Mouse (Mus musculus) spleen, postnatal 4 days (tissue): ENCODE data around the gene Ppp1r9a.

Experiments used
- DNase-seq, 2 experiments: peaks; one replicate each; pipeline ENCODE4 v3.0.0; 2022; ENCODE audit warnings: low spot score in 2 of 2

Gene Ppp1r9a

DNA sequence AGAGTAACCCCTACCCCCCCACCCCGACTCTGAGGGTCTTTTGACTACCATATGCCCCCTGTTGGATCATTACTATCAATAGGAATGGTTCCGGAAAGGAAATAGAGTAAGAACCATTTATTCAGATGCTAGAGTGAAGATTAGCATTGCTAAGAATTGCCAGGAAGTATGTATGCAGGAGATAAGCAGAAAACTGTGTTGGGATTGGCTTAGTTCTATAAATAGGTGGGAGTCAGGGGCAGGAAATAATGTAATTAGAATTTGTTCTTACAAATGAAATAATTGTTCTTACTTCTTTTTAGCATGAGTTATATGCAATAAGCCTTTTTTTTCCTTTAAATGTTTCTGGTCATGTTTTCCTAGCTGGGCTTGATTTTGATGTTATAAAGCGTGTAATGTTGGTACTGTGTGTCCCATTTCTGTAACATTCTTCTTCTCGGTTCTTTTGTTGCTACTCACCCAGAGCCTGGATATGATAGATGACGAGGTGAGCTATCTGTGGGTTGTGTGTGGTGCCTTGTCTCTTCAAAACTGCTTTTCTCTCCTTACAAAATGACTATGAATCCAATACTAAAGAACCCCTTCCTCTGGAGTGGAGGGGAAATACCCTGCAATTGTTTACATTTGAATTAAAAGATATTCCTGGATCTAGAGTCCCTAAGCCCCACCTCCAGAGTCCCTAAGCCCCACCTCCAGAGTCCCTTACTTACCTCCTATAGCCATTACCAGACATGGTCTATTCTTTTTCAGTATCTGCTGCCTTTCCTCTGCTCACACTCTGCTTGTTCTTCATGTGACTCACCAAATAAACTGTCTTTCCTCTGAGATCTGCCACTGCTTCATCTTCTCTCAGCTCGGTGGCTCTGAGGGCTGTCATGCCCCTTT is 254.1 kb downstream of the Ppp1r9a start:
- no peak for DNase-seq

DNA sequence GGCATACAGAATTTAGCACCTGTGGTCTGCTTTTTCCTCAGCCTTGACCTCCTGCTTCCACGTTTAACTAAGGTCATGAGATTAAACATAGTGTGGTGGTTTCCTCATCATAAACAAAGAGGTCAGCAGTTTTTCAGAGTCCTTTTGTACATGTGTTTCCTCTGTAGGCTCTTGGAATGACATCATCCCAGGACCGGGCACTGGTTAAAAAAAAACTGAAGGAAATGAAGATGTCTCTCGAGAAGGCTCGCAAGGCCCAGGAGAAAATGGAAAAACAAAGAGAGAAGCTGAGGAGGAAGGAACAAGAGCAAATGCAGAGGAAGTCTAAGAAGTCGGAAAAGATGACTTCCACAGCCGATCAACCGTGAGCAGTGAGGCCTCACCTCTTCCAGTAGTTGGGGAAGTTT is 256.7 kb downstream of the Ppp1r9a start:
- DNase-seq, result no peak

DNA sequence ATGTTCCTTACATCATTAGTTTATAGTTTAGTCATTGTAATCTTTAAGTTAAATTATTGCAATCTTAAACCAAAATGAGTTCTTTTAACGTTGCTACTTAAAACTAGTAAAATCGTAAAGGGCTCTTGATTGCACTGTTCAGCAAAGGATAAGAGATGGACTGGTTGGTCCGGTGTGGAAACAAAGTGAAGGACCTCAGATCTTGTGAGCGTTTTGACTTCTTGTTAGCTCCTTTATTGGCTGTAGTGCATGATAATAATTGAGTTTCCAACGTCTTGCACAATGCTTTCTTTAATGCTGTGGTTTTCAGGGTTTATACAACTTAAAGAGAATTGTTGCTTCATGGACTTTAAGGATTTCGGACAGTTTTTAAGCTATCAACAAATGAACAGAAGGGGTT is 259.3 kb downstream of the Ppp1r9a start:
- DNase-seq, result no peak

DNA sequence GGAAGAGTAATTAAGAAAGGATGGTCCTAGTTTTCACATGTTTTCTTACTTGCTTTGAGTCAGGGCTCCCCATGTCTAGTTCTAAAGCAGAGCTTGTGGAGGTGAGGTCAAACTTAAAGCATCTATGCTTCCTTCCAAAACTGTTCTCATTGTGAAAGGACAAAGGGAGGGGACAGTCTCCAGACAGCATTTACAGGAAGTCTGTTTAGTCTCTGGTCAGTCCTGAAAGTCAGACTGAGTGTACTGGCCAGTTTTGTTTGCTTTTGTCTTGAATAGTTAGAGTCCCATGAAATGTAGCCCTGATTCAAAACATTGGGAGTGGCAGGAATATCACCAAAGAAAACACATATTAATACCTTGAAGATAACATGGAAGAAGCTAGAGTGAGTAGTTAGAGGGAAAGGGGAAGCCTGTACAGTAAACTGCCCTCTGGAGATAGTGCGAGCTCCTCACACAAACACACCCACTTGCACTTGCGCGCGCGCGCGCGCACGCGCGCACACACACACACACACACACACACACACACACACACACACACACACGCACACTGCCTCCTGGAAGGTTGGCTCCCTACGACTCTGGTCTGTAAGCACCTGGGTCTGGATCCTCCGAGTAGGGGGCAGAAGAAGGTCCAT is 260.9 kb downstream of the Ppp1r9a start:
- no peak for DNase-seq

DNA sequence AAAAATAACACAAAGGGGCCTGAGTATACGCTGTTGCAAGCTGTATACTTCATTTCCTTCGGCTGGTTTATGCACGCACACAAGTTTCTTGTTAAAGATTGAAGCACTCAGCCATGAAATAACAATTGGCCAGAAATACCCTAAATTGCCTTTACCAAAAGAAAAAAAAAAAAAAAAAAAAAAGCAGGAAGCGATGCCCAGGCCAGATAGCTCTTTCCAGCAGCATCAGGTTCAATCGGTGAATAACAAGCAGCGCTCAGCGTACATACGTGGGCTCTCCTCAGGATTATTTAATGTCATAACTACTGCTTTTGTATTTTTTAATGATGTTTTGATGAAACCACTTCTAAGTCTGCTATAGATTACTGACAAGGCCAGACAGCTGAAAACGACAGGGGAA is 262.1 kb downstream of the Ppp1r9a start:
- DNase-seq, result no peak

DNA sequence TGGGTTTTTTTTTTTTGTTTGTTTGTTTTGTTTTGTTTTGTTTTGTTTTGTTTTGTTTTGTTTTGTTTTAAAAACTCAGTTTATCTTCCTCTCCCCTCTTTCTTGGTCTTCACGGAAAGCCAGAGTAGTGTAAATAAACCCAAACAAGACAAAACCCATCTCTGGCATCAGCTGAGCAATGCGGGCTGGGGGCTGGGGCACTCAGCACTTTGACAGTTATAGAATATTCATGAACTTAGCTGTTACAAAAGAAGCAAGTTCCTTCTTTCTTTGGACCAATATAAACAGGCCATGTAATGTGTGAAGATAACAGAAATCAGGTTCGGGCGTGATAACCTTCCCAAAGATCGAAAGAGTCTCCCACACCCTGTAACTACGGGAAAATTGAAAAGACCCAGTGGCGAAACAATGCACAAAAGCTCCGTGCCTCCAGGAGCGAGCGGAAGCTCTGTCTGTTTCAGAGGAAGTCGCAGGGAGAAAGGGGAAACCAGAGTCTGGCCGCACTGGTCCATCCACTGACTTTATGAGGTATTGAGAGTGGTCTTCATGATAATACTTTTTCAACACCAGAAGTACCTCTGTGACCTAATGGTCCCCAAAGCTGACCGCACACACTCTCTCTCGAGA is 264.4 kb downstream of the Ppp1r9a start:
- DNase-seq, result no peak

DNA sequence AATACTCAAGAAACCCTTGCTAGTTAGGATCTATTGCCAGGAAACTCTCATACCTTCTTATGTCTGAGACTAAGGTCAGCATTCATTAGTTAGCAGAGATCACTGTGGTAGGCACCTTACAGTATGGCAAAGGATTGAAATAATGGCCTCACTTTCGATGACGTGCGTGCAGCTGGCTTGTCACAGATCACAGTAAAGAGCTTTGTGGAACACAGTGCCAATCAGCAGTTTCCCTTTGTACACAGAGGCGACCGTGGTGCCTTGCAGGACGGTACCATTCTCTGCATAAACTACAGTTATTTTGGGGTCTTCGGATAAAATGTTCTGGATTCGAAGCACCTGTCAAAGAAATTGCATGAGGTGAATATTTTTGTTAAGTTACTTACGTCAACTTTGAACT is 265.4 kb downstream of the Ppp1r9a start:
- no peak for DNase-seq

DNA sequence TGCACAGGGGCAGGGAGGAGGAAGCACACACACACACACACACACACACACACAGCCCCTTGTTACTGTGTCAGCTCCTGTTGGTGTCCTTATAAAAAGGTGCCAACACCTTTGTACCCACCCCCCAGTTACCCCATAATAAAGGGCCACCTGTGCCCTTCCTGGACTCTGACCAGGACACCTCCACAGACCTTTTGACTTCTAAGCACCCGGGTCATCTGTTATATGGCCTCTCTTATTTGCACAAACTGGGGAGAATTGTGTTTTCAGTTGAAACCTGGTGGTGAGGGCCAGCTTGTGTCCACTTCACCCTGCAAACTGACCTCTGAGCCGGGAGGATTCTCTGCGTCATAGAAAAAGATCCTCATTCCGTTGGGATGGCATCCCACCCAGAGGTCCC is 268.7 kb downstream of the Ppp1r9a start:
- DNase-seq, result no peak

DNA sequence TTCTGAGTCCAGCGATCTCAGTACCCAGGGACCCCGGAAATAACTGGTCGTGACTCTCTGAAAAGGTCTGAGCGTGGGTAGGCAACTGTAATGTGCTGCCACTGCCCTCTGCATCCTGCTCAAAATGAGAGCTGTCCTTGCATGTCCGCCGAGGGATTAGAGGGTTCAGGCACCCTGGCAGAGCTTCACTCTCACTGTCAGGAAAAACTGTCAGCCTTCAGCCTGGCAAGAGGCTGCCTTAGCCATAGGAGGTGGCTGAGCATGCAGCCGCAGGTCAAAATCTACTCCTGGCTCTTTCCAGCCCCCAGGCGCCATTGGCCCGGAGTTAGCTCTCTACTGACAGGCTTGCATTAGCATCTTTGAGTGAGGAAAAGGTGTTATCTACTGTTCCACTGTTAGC is 269.9 kb downstream of the Ppp1r9a start:
- DNase-seq, result no peak

DNA sequence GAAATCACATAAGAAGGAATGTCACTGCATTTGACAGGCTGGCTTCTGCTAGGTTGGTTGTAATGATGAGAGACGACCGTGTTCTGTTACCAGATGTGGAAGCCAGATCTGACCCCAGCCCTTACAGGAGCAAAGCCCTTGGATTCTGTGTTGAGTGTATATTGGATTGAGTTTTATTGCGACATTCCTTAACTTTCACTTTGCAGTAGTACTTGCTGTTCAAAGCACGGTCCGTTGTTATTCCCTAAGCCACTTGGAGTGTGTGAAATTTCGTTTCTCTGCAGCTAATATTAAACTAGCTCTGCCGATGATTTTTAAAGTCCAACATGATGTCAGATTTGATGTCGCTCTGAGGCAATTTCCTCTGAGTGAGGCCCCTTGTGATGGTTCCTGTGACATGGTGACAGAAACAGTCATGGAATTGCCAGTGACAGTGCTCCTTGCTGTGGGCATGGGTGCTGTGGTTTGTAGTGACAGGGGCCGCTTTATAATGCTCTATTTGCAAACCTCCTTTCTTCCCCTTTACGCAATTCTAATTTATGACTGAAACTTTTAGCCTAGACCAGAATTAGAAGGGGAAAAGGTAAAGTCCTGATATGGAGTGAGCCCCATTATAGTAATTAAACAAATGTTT is 271.6 kb downstream of the Ppp1r9a start:
- no peak for DNase-seq

DNA sequence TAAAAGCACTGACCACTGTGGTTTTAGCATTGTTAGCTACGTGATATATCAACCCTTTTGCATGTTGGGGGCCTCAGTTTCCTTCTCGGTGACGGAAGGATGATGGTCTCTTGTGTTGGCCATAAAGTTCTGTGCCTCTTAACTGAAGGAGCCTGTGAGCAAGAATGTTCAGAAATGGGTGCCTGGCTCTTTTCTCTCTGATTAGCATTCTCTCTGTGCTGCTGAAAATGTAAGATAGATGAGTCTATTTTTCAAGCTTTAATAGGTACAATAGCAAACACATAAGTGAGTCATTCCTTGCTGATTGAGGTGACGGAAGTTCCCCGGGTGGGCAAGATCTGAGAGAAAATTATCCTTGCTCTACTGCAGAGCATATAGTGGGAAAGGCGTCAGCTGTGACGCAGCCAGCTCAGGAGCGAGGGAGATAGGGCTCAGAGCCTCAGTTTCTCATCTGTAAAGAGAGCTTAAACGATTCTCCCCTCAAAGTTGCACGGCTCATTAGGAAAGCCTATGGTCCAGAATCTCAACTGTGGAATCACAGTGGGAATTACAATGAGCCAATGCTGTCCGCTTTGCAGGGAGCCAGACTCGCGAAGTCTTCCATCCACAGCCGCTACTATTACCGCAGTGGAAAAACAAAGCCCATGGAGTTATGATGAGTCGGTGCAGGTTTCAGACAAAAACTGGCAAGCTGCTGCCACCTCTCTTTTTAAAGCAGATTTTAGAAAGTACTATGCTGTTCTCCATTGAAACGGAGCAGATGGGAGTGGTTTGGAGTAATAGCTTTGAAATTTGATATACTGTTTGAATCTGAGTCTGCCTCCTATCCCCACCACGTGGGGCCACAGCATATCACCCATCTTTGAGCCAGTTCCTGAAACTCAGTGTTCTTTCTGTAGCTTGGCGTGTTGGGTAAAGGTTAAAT is 275.5 kb downstream of the Ppp1r9a start:
- no peak for DNase-seq

DNA sequence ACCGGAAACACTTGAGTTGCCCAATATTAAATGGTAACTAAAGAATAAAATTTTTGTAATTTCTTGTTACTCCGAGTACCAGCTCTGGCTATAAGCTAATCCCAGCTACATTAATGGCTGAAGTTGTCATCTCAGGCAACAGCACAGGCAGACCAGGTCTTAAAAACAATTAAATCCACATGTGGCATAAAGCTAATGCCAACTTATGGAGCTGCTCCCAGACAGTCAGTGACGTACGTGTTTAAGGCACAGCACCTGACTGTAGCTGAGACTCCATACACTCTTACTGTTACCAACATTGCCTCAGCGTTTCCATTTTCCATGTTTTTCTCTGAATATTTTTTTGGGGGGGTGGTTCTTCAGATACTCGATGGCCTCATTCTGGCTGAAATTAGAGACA is 276.5 kb downstream of the Ppp1r9a start:
- no peak for DNase-seq

DNA sequence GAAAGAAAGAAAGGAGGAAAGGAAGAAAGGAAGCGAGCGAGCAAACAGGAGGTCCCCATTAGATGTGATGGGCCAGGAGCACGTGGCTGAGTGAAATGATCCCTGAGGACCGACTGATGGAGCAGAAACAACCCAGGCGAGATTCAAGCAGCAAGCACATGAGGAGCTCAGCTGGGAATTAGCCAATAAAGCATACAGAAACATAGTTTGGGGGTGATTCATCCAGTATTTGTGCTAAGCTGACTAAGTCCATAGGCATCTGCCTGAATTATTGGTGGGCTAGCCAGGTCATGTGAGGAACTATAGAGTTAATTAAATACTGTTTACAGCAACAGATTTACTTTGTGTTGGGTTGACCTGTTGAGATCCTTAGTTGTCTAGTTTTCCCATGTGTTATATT is 277.9 kb downstream of the Ppp1r9a start:
- no peak for DNase-seq

DNA sequence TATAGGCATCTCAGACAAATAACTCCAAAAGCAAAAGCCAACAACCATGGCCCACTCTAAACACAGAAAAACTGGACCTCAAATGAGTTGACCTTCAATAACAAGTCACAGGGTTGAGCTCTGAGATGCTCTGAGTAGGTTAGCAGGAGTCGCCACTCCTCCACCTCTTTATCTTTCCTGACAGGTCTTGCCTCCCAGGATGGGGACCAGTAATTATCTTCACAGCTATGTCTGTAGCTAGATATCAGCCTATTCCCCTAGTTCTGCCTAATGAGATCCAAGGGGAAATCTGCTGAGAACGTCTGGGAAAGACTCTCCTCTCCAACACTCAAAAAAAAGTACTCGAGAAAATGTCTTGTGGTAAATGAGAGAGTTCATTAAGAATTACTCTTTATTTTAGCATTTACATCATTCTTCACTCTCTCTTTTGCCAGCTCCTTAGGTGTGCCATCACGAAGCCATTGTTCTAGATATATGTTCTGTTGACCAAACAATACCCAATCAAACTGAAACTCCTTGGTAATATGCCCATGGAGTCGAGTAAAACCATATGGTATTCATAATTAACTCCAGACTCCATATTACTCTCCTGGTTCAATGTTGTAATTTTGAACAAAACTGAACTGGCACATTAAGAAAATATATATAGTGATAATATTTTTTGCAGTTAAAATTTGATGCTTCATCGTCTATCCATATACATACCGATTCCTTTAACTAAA is 283.7 kb downstream of the Ppp1r9a start:
- DNase-seq, result no peak

DNA sequence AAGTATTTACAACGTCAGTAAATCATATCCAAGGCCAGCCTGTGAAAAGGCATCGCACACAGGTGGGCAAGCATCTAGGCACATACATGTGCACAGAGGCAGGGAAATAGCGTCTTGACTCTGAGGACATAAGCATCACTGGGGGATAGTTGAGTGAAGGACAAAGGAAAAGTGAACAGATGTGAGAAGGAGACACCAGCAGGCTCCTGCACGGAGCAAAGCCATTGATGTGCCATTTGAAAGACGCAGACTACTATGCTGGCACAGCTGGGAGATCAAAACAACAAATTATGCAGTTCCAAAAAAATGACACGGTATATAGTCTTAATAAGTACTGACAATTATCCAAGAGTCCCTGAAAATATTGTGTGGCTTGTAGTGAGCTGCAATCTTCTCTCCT is 284.9 kb downstream of the Ppp1r9a start:
- DNase-seq, result no peak

DNA sequence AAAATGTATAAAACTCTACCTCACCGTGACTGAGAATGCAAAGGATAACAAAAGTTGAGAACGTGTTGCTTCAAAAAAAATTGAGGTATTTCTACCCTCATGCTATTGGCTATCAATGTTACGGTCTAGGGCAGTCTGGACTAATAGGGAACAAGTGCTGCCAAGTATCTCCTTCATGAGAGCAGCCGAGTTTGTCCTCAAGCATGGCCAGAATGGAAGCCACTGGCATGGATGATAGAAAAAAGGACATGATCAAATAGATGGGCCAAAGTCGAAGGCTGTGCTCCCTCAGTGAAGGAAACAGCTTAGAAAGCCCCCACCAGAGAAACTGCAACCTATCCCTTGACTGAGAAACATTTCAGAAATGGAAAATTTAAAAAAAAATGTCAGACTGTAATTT is 285.3 kb downstream of the Ppp1r9a start:
- no peak for DNase-seq

DNA sequence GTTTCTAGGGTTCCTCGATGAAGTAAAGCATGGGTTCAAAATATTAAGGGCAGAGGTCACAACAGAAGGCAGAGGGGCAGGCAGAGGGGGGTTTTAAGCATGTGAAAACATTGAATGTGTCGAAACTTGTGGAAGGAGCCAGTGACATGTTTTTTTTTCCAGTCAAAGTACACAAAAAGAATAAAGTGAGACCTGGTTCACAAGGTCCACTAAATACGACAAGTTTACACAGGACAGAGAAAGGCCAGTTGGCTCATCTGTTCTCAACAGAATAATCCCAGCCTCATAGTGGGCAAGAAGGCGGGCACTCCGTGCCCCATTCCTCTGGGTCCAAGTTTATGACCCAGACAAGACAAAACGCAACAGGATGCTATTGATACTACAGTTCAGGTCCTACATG is 286.2 kb downstream of the Ppp1r9a start:
- no peak for DNase-seq

DNA sequence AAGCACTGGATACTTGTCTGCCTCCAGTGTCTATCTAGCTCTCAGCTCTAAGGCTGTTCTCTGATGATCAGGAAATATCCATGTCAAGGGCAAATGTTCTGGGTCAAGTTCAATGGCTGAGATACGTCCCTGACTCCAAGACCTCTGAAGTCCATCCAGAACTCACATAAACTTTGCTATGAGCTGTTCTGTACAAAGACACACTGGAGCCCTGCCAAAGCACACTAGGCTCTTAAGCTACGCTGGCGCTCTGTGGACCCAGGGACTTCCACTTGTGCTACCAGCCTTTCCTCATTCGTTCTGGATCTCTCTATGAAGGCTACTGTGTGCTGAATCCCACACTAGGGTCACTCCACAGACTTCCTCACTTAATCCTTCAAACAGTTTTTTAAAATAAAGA is 286.8 kb downstream of the Ppp1r9a start:
- no peak for DNase-seq

DNA sequence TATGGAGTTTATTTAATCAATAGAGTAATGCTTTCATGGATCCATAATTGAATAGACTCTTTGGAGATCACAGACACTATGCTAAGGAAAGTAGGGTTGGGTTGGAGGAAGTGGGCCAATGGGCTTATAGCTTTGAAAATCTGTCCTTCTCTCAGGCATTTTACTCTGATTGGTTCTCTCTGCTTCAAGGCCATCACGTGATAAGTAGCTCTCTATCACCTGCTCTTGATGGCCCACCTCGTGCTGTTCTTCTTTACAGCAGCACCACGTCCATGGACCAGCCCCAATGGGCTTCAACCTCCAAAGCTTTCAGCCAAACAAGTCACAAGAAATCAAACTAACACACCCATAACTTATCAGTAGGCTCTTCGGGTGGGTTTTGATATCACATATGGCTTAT is 288.0 kb downstream of the Ppp1r9a start:
- DNase-seq, result no peak

DNA sequence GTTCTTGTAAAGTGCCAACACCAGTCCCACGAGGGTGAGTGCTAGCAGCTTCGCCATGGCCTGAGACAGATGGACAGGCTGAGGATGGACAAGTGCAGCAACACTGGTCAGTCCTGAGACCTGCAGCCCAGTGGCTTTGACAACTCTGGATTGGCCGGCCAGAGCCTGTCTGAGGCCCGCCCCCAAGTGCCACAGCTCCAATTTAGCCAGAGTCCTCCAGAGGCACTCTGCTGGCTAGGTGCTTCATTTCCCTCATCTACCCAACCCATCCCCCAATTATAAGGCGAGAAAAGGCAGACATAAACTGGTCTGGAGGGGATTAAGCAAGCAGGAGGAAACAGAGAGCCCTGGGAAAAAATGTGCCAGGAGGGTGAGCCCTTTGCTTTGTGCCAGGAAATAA is 291.0 kb downstream of the Ppp1r9a start, which contains the start of gene Pon1:
Pon1 (minus strand) TSS at position 254 of the 400 bp plus-strand sequence.
- no peak for DNase-seq

DNA sequence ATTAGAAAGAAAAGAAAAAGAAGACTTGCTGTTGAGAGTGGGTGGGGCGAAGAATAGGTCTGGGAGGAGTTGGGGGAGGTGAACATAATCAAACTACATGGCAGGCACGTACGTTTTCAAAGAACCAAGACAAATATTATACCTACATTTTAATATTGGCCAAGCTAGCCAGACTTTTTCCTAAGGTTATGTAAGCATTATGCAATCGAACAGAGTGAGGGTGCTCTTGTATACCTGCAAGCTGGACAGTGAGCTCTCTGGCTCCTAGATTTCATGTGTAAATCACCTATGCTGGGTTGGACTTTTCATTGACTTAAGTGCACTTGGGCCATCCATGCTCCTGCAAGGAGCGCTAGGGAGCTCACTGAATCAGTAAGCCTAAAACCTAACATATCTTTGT is 295.9 kb downstream of the Ppp1r9a start:
- DNase-seq, result no peak
